8 mouse cellular contexts compared by ENCODE assay signal in genomic region chr13:54054962-54055361, GRCm38 (mm10). TPM values are rescaled to one million over a fixed set of nuclear protein-coding genes. Genes with fewer than 3 reads are reported as not detected.
DNase-seq lines count a peak whose midpoint lies in the region; ATAC-seq lines count a peak whose summit lies in the region.

No protein-coding gene starts in this region.

- H3K9ac ChIP-seq in embryonic facial prominence, embryonic 11.5 days (replicated peaks; ENCODE audit: low read length), result no peak overlapping the region; the same call in 1 of the 2 replicates
- peak overlapping the region; percentile 34 for H3K9ac ChIP-seq in hindbrain, embryonic 15.5 days
- peak overlapping the region; percentile 37 for H3K9ac ChIP-seq in neural tube, embryonic 14.5 days (replicated peaks; ENCODE audit: low read depth, low read length)

- WGBS in embryonic facial prominence, embryonic 11.5 days, result under 1% methylated on average over 20 of the region's 20 CpGs
- WGBS in hindbrain, embryonic 15.5 days, result 2% methylated on average over 20 of the region's 20 CpGs
- 2% methylated on average over 20 of the region's 20 CpGs for WGBS in neural tube, embryonic 14.5 days

- peak overlapping the region; percentile 98 for H3K4me2 ChIP-seq in embryonic facial prominence, embryonic 11.5 days (ENCODE audit: low read depth, low read length)
- H3K4me2 ChIP-seq in hindbrain, embryonic 15.5 days, result peak overlapping the region; percentile 99
- H3K4me2 ChIP-seq in neural tube, embryonic 14.5 days (ENCODE audit: low read depth, low read length), result peak overlapping the region; percentile 98

- DNase-seq in left cerebral cortex, adult 8-10 months (ENCODE audit: low spot score in 2 of 2), result peak; percentile 23 to 25
- no peak for DNase-seq in left cerebral cortex, adult 9 months (ENCODE audit: low spot score in 2 of 2)
- DNase-seq in embryonic facial prominence, embryonic 11.5 days (ENCODE audit: low spot score), result peak; percentile 38
- DNase-seq in gastrocnemius, adult 18-20 months (ENCODE audit: low spot score), result no peak
- DNase-seq in lung, postnatal 10 days, result no peak

- no peaks in the 10 kb centered on the region; the same call in none of the 2 replicates for H3K4me1 ChIP-seq in embryonic facial prominence, embryonic 11.5 days (ENCODE audit: control insufficient read depth, insufficient read depth, low read length)
- H3K4me1 ChIP-seq in hindbrain, embryonic 15.5 days (replicated peaks), result peaks cover 12% of the 10 kb centered on the region
- peaks cover 8% of the 10 kb centered on the region; the same call in 1 of the 2 replicates for H3K4me1 ChIP-seq in neural tube, embryonic 14.5 days (ENCODE audit: control insufficient read depth, insufficient read depth, low read length)

- ATAC-seq in embryonic facial prominence, embryonic 11.5 days (replicated peaks; ENCODE audit: insufficient number of reproducible peaks, low FRiP score, low TSS enrichment, low read depth), result no peak; the same call in 1 of the 2 replicates
- ATAC-seq in hindbrain, embryonic 15.5 days (ENCODE audit: low FRiP score, low read depth), result peak; percentile 59; the same call in 1 of the 2 replicates
- peak; percentile 73 for ATAC-seq in neural tube, embryonic 14.5 days (ENCODE audit: low read depth)
- ATAC-seq in megakaryocyte-erythroid progenitor cell, adult 5-6 weeks (replicated peaks; ENCODE audit: low FRiP score, low TSS enrichment, poor library complexity, severe bottlenecking), result no peak

- no peaks in the 10 kb centered on the region for H3K9me3 ChIP-seq in embryonic facial prominence, embryonic 11.5 days (replicated peaks; ENCODE audit: control insufficient read depth, low read length)
- H3K9me3 ChIP-seq in hindbrain, embryonic 15.5 days, result no peaks in the 10 kb centered on the region
- no peaks in the 10 kb centered on the region for H3K9me3 ChIP-seq in neural tube, embryonic 14.5 days (ENCODE audit: control insufficient read depth, low read length)

- H3K27me3 ChIP-seq in embryonic facial prominence, embryonic 11.5 days (ENCODE audit: control insufficient read depth, insufficient read depth, low read length), result peaks cover 14% of the 10 kb centered on the region
- H3K27me3 ChIP-seq in hindbrain, embryonic 15.5 days, result peaks cover 9% of the 10 kb centered on the region; the same call in 1 of the 2 replicates
- H3K27me3 ChIP-seq in neural tube, embryonic 14.5 days (ENCODE audit: control insufficient read depth, insufficient read depth, low read length), result 0 out of 2 replicates have a peak, but pooled peaks cover 2% of the 10 kb centered on the region

- peak overlapping the region; percentile 44 for H3K4me3 ChIP-seq in embryonic facial prominence, embryonic 11.5 days (ENCODE audit: low read depth, low read length)
- H3K4me3 ChIP-seq in hindbrain, embryonic 15.5 days, result peak overlapping the region; percentile 52
- H3K4me3 ChIP-seq in neural tube, embryonic 14.5 days (ENCODE audit: low read depth, low read length), result peak overlapping the region; percentile 39

- H3K27ac ChIP-seq in embryonic facial prominence, embryonic 11.5 days (replicated peaks; ENCODE audit: low read depth, low read length), result no peak overlapping the region
- no peak overlapping the region for H3K27ac ChIP-seq in hindbrain, embryonic 15.5 days (replicated peaks)
- H3K27ac ChIP-seq in neural tube, embryonic 14.5 days (ENCODE audit: low read depth, low read length), result no peak overlapping the region

- no peaks in the 10 kb centered on the region for H3K36me3 ChIP-seq in embryonic facial prominence, embryonic 11.5 days (replicated peaks; ENCODE audit: control insufficient read depth, insufficient read depth, low read depth, low read length)
- no peaks in the 10 kb centered on the region for H3K36me3 ChIP-seq in hindbrain, embryonic 15.5 days
- no peaks in the 10 kb centered on the region for H3K36me3 ChIP-seq in neural tube, embryonic 14.5 days (ENCODE audit: control insufficient read depth, insufficient read depth, low read length)

RNA-seq across cellular contexts. Expression of gene Drd1, which starts 0.5 kb away (rescaled TPM):
- 10 to 100 TPM; 76.3 to 87.6 (median 80.8) TPM for total RNA-seq in left cerebral cortex, adult 8-10 months (2022)
- polyA plus RNA-seq in embryonic facial prominence, embryonic 11.5 days (2014; fragmentation: Nextera tagmentation; extraction: Ambion mirVana), result 0.26 and 0.39 TPM in 2 replicates
- 1.2 and 2.6 TPM in 2 replicates for polyA plus RNA-seq in hindbrain, embryonic 15.5 days (2015; fragmentation: Nextera tagmentation; extraction: Ambion mirVana)
- polyA plus RNA-seq in neural tube, embryonic 14.5 days (2014; fragmentation: Nextera tagmentation; extraction: Ambion mirVana), result 0.88 and 1.0 TPM in 2 replicates
- total RNA-seq in megakaryocyte-erythroid progenitor cell, adult 5-6 weeks (2014; fragmentation: Nextera tagmentation), result not detected in 2 replicates
- not detected in 2 replicates for total RNA-seq in megakaryocyte-erythroid progenitor cell, adult 5-6 weeks (2017)
- under 1 TPM; 0.07 to 0.48 TPM for total RNA-seq in gastrocnemius, adult 18-20 months (2021)

RNA-seq across cellular contexts. Expression of gene Sfxn1, which starts 16.7 kb away (rescaled TPM):
- total RNA-seq in left cerebral cortex, adult 8-10 months (2022), result 10 to 100 TPM; 51.0 to 53.6 (median 52.0) TPM
- 90.5 and 98.9 TPM in 2 replicates for polyA plus RNA-seq in embryonic facial prominence, embryonic 11.5 days (2014; fragmentation: Nextera tagmentation; extraction: Ambion mirVana)
- polyA plus RNA-seq in hindbrain, embryonic 15.5 days (2015; fragmentation: Nextera tagmentation; extraction: Ambion mirVana), result 85.1 and 89.1 TPM in 2 replicates
- polyA plus RNA-seq in neural tube, embryonic 14.5 days (2014; fragmentation: Nextera tagmentation; extraction: Ambion mirVana), result 74.5 and 86.2 TPM in 2 replicates
- total RNA-seq in megakaryocyte-erythroid progenitor cell, adult 5-6 weeks (2014; fragmentation: Nextera tagmentation), result 178 and 185 TPM in 2 replicates
- 111 and 153 TPM in 2 replicates for total RNA-seq in megakaryocyte-erythroid progenitor cell, adult 5-6 weeks (2017)
- total RNA-seq in gastrocnemius, adult 18-20 months (2021), result 1 to 10 TPM; 1.4 to 1.6 TPM

Comparison
In these comparisons a context has a peak if more than half of its experiments do, and no peak if none do; other contexts are left out.
1. DNase-seq: peak in left cerebral cortex, adult 8-10 months (2 of 2) and embryonic facial prominence, embryonic 11.5 days (single experiment); none in left cerebral cortex, adult 9 months (0 of 2), gastrocnemius, adult 18-20 months (single experiment) and lung, postnatal 10 days (single experiment).
2. ATAC-seq: peak in hindbrain, embryonic 15.5 days (single experiment) and neural tube, embryonic 14.5 days (single experiment); none in embryonic facial prominence, embryonic 11.5 days (single experiment) and megakaryocyte-erythroid progenitor cell, adult 5-6 weeks (single experiment).
3. RNA of gene Drd1, which starts 0.5 kb away (total RNA-seq): 76.3 to 87.6 TPM in left cerebral cortex, adult 8-10 months; 0.07 to 0.48 TPM in gastrocnemius, adult 18-20 months and not detected in megakaryocyte-erythroid progenitor cell, adult 5-6 weeks; every median in the first group is over 10 times any median in the second.
4. RNA of gene Sfxn1, which starts 16.7 kb away (total RNA-seq): 111 to 185 TPM in megakaryocyte-erythroid progenitor cell, adult 5-6 weeks and 51.0 to 53.6 TPM in left cerebral cortex, adult 8-10 months; 1.4 to 1.6 TPM in gastrocnemius, adult 18-20 months; every median in the first group is over 10 times any median in the second.
5. Peak in every context shown above with its lines, with median percentiles within 50 percentile points of each other: H3K4me2 ChIP-seq and H3K4me3 ChIP-seq.